Mouse (Mus musculus): Measurements from ENCODE around the gene Olfr478.
"Not testable (repeated sequence)": the region's sequence is repeated elsewhere in the genome, so short reads cannot be mapped to it uniquely, and the experiment has no call there.

Gene Olfr478

DNA sequence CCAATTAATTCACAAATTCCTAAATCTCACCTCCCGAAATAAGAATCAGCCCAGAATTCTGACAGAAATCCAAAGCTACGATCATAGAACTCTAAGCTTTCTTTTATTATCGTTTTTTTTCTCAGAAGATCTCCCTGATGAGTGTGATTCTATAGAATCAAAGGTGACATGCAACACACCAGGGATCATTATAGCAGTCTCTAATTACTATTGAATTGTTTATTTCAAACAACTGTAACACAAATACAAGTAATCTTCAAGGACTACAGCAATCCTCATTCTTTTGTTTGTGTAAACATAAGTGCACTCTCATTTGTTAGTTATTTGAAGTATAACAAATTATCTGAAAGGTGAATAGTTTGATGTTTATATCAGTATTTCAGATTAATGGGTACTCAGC, at the start of gene Olfr478:
TSS of gene Olfr478 (minus strand) at position 101 of the 400 bp plus-strand sequence.
- DNase-seq (ENCODE audit: low spot score in 2 of 2): no peak

DNA sequence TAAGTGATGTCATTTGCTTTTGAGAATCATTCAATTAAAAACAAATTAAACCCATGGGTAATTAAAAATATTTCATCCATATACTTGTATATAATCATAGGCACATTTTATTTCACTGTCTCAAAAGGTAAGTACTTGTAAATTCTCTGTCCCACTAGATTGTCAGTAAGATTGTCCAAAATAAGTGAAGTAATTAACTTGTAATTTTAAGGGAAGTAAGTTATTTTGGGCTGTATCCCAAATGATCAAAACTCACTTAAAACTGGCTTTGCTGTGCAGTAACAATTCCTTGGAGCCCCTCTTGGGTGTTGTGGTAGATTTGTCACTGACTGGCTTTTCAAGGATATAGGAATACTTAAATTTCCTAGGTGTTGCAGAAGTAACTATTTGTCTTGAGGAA, 45.8 kb upstream of the Olfr478 start, which contains the start of gene Olfr481:
TSS of gene Olfr481 (plus strand) at position 301 of the 400 bp plus-strand sequence.
- no peak for DNase-seq (ENCODE audit: low spot score in 2 of 2)

DNA sequence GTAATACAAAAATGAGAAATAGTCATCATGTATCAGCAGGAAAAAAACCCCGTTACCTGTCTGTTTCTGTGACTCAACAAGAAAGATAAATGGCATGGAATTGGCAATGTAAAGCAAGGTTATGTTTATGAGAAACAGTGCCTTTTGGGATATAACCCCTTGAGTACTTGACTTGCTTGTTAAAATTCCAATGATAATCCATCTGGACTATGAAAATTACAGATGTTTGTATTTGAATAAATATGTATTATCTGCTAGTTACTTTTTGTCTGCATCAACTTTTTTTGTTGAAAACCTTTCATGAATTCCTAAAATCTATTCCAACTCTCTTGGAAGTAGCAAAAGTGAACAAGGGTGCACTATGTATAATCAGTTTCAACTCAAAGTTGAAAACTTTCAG, 33.5 kb upstream of the Olfr478 start, which contains the start of gene Olfr480:
TSS of gene Olfr480 (minus strand) at position 101 of the 400 bp plus-strand sequence.
- no peak for DNase-seq (ENCODE audit: low spot score in 2 of 2)

DNA sequence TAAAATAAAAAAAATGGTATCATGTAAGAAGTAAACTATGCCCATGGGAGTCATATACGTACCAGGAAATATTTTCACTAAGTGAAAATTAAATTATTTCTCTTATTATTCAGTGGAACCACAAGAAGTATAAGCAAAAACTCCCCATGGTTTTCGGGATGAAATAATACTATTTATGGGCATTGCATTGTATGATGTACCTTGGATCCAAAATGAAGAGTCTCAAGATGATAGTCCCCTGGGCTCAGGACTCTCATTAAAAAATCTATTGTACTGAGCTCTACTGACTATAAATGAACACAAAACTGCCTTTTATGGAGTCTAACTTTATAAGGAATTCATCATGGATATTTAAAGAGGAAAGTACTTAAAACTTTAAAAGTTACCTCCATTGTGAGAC, 16.6 kb upstream of the Olfr478 start, which contains the start of gene Olfr479:
TSS of gene Olfr479 (plus strand) at position 301 of the 400 bp plus-strand sequence.
- no peak for DNase-seq (ENCODE audit: low spot score in 2 of 2)

DNA sequence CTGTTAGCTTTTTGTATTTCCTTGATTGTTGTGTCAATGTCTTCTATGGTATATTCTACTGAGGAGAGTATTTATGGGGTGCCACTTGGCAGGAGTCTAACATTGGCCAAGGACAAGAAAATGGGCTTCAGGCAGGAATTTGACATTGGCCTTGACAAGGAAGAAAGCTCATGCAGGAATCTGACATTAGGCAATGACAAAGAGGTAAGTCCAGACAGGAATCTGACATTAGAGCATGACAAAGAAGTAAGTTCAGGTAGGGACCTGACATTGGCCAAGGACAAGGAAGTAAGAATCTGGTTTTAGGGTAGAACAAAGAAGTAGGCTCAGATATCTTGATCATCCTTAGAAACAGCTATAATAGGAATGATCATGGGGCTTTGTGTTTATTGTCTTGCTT, 19.5 kb downstream of the Olfr478 start:
- DNase-seq (ENCODE audit: low spot score in 2 of 2): not testable (repeated sequence)

DNA sequence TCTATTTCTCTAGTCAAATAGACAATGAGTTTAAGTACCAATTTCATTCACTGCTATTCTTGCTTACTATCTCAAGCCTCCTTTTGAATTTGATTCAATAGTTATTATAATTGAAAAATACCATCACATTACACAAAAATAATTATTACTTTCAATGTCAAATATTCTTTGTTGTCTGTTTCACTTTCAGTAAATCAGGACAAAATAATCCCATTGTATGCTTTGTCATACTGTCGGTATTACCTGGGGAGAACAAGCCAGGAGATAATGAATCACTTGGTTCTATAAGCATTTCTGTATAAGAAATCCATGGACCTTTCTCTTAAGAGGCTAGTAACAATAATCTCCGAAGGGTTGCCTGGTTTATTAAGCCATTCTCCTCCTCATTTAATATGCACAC, 47.4 kb downstream of the Olfr478 start, which contains the start of gene Olfr477:
TSS of gene Olfr477 (plus strand) at position 301 of the 400 bp plus-strand sequence.
- DNase-seq (ENCODE audit: low spot score in 2 of 2): no peak

Measured in urinary bladder, postnatal 4 days (tissue).